Mouse (Mus musculus): Measurements from ENCODE around the gene AC129217.1.

DNA sequence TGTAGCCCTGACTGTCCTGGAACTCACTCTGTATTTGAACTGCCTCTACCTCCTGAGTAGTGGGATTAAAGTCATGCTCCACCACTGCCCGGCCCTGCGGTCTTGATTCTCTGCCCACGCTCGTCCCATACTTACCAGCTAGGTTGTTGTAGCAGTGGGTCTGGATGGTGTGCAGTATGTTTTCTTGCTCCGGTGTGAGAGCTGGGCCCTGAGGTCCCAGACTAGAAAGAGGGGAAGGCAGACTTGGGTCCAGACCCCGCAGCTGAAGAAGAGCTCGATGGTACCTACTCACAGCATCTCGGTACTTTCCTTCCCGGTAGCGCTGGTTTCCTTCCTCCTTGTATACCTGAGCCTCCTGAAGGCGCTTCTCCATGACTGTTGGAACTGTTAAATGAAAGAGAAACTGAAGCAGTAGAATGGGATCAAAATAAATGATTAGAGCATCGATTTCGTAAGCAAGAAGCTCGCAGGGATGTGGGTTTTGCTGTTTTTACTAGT lies 11.2 kb upstream of the AC129217.1 start:
- TF ChIP-seq CTCF (IDR thresholded peaks at IDR 0.05; ENCODE audit: extremely low read depth, insufficient read depth, low read length) (no peak), POLR2A (IDR thresholded peaks at IDR 0.05; ENCODE audit: extremely low read depth, insufficient read depth, low read length) (no peak)
